Mouse (Mus musculus) heart, embryonic 16.5 days (tissue): ENCODE results near the gene Dolpp1. TPM values are rescaled to one million over a fixed set of nuclear protein-coding genes. Genes with fewer than 3 reads are reported as not detected.
A peak's percentile ranks its signal among the peaks of the same experiment; 100 is the strongest.

Experiments used
- ATAC-seq: fragments of 200-750 bp; cut with Nextera tagmentation; replicated peaks from 2 replicates; pipeline ENCODE4 v1.8.0; 2017; ENCODE audit warnings: moderate number of reproducible peaks; ENCODE audit not compliant: insufficient read depth, low FRiP score; ENCODE audit errors: extremely low read depth
- H3K27ac ChIP-seq: fragments of 300-500 bp; sonication (generic); 2 replicates; pipeline ENCODE4 v1.5.1; 2014; ENCODE audit warnings: mild to moderate bottlenecking, low read length, control low read depth, moderate library complexity
- H3K27me3 ChIP-seq: fragments of 300-500 bp; sonication (generic); 2 replicates; pipeline ENCODE4 v1.6.1; 2014; ENCODE audit warnings: low read length, mixed read lengths; ENCODE audit not compliant: control insufficient read depth, insufficient read depth
- H3K36me3 ChIP-seq: fragments of 300-500 bp; sonication (generic); 2 replicates; pipeline ENCODE4 v1.6.1; 2014; ENCODE audit not compliant: control insufficient read depth, insufficient read depth
- H3K4me1 ChIP-seq: fragments of 300-500 bp; sonication (generic); 2 replicates; pipeline ENCODE4 v1.6.1; 2014; ENCODE audit warnings: low read length, mixed read lengths; ENCODE audit not compliant: control insufficient read depth, insufficient read depth
- H3K4me2 ChIP-seq: fragments of 300-500 bp; sonication (generic); 2 replicates; pipeline ENCODE4 v1.6.1; 2014; ENCODE audit warnings: low read depth, mild to moderate bottlenecking, control low read depth, low read length
- H3K4me3 ChIP-seq: fragments of 300-500 bp; sonication (generic); 2 replicates; pipeline ENCODE4 v1.5.1; 2014; ENCODE audit warnings: mild to moderate bottlenecking, control low read depth, low read length
- H3K9ac ChIP-seq: fragments of 300-500 bp; sonication (generic); 2 replicates; pipeline ENCODE4 v1.6.1; 2014; ENCODE audit warnings: low read length, control low read depth
- H3K9me3 ChIP-seq: fragments of 300-500 bp; sonication (generic); replicated peaks from 2 replicates; pipeline ENCODE4 v1.6.1; 2016; ENCODE audit warnings: low read length; ENCODE audit not compliant: control insufficient read depth
- WGBS: fragments of 180-500 bp; shearing (Covaris S2); extraction: QIAGEN DNeasy Blood & Tissue Kit; methylation state at CpG from one replicate; pipeline ENCODE4 v1.1.7; 2014; 5-methylcytosine and 5-hydroxymethylcytosine counted together
- microRNA-seq: library from miRNA; unstranded; fragments of <30 nt; microRNA quantifications from one replicate; pipeline ENCODE4, GENCODE M21; 2017
- polyA plus RNA-seq: library from polyadenylated mRNA; unstranded; fragments of >200 nt; fragmentation: Nextera tagmentation; extraction: Ambion mirVana; gene quantifications from 2 replicates; pipeline ENCODE4 v1.2.1, GENCODE M21; 2015

Gene Dolpp1
- polyA plus RNA-seq, 1 experiment from 2014 or later, result 26.0 TPM

- H3K4me3 ChIP-seq, result no peak overlapping the region
- H3K27me3 ChIP-seq, result no peaks in the 10 kb centered on the region
- peaks cover 31% of the 10 kb centered on the region for H3K36me3 ChIP-seq
- peaks cover 9% of the 10 kb centered on the region; the same call in 1 of the 2 replicates for H3K9me3 ChIP-seq
- H3K9ac ChIP-seq, result peak overlapping the region; percentile 27
- H3K4me2 ChIP-seq, result no peak overlapping the region
- WGBS, result 64% methylated on average over 10 of the region's 10 CpGs
- peak overlapping the region; percentile 100 for H3K27ac ChIP-seq
- peaks cover 47% of the 10 kb centered on the region for H3K4me1 ChIP-seq
- ATAC-seq, result no peak
Measured at GRCm38 (mm10) chr2:30446891-30447826, 55.1 kb downstream of the Dolpp1 start.

- Histone ChIP-seq H3K27ac (peak overlapping the region; percentile 5), H3K9me3 (peaks cover 9% of the 10 kb centered on the region; the same call in 1 of the 2 replicates), H3K36me3 (peaks cover 28% of the 10 kb centered on the region), H3K4me3 (no peak overlapping the region), H3K4me2 (no peak overlapping the region), H3K27me3 (no peaks in the 10 kb centered on the region), H3K9ac (no peak overlapping the region), H3K4me1 (peaks cover 35% of the 10 kb centered on the region)
- 85% methylated on average over 7 of the region's 7 CpGs for WGBS
- ATAC-seq, result no peak
Measured at GRCm38 (mm10) chr2:30448371-30448770, 56.3 kb downstream of the Dolpp1 start.

Small RNAs within 50 kb of the gene (microRNA-seq; reads per million reads assigned to microRNA genes)
- gene Gm47292, result not detected

Other genes starting within 250 kb of the Dolpp1 start
- 37.4 and 40.0 TPM in 2 replicates for gene Endog, start 220.8 kb upstream of the Dolpp1 start, polyA plus RNA-seq
- gene Spout1, start 213.8 kb upstream of the Dolpp1 start, polyA plus RNA-seq, result 31.5 and 34.3 TPM in 2 replicates
- 26.9 and 28.1 TPM in 2 replicates for gene Kyat1, start 186.4 kb upstream of the Dolpp1 start, polyA plus RNA-seq
- 39.4 and 42.6 TPM in 2 replicates for gene Lrrc8a, start 154.5 kb upstream of the Dolpp1 start, polyA plus RNA-seq
- 0.22 and 0.40 TPM in 2 replicates for gene Gm28035, start 151.7 kb upstream of the Dolpp1 start, polyA plus RNA-seq
- gene Phyhd1, start 126.1 kb upstream of the Dolpp1 start, polyA plus RNA-seq, result 9.4 and 13.1 TPM in 2 replicates
- not detected in 2 replicates for gene Gm28038, start 111.2 kb upstream of the Dolpp1 start, polyA plus RNA-seq
- gene Dolk, start 105.9 kb upstream of the Dolpp1 start, polyA plus RNA-seq, result 31.8 and 33.0 TPM in 2 replicates
- 21.2 and 23.6 TPM in 2 replicates for gene Nup188, start 105.9 kb upstream of the Dolpp1 start, polyA plus RNA-seq
- 135 and 136 TPM in 2 replicates for gene Sh3glb2, start 32.9 kb upstream of the Dolpp1 start, polyA plus RNA-seq
- 38.7 and 43.5 TPM in 2 replicates for gene Miga2, start 28.0 kb upstream of the Dolpp1 start, polyA plus RNA-seq
- gene Crat, start 23.6 kb downstream of the Dolpp1 start, polyA plus RNA-seq, result 164 and 169 TPM in 2 replicates
- 125 and 126 TPM in 2 replicates for gene Ptpa, start 23.8 kb downstream of the Dolpp1 start, polyA plus RNA-seq
- 0.72 and 0.85 TPM in 2 replicates for gene Ier5l, start 82.0 kb downstream of the Dolpp1 start, polyA plus RNA-seq
- 1.4 TPM in 2 replicates for gene Cstad, start 202.8 kb downstream of the Dolpp1 start, polyA plus RNA-seq